Mouse (Mus musculus) neural tube, embryonic 15.5 days (tissue): ENCODE measurements around the gene Rnf41. TPM values are rescaled to one million over a fixed set of nuclear protein-coding genes. Genes with fewer than 3 reads are reported as not detected.

ENCODE experiments used
- ATAC-seq: fragments of 200-750 bp; cut with Nextera tagmentation; 2 replicates; pipeline ENCODE4 v1.8.0; 2017; ENCODE audit warnings: mild to moderate bottlenecking, moderate TSS enrichment, moderate library complexity; ENCODE audit not compliant: low FRiP score
- H3K27ac ChIP-seq: fragments of 300-500 bp; sonication (generic); replicated peaks from 2 replicates; pipeline ENCODE4 v1.5.1; 2015; ENCODE audit warnings: mild to moderate bottlenecking, inconsistent platforms
- H3K27me3 ChIP-seq: fragments of 300-500 bp; sonication (generic); replicated peaks from 2 replicates; pipeline ENCODE4 v1.6.1; 2015; ENCODE audit warnings: inconsistent platforms
- H3K36me3 ChIP-seq: fragments of 300-500 bp; sonication (generic); 2 replicates; pipeline ENCODE4 v1.6.1; 2015; ENCODE audit warnings: inconsistent platforms
- H3K4me1 ChIP-seq: fragments of 300-500 bp; sonication (generic); 2 replicates; pipeline ENCODE4 v1.6.1; 2015; ENCODE audit warnings: inconsistent platforms
- H3K4me2 ChIP-seq: fragments of 300-500 bp; sonication (generic); 2 replicates; pipeline ENCODE4 v1.6.1; 2015; ENCODE audit warnings: inconsistent platforms, mild to moderate bottlenecking, moderate library complexity
- H3K4me3 ChIP-seq: fragments of 300-500 bp; sonication (generic); replicated peaks from 2 replicates; pipeline ENCODE4 v1.5.1; 2015; ENCODE audit warnings: mild to moderate bottlenecking, inconsistent platforms
- H3K9ac ChIP-seq: fragments of 300-500 bp; sonication (generic); replicated peaks from 2 replicates; pipeline ENCODE4 v1.6.1; 2015; ENCODE audit warnings: mild to moderate bottlenecking, inconsistent platforms
- H3K9me3 ChIP-seq: fragments of 300-500 bp; sonication (generic); replicated peaks from 2 replicates; pipeline ENCODE4 v1.6.1; 2016; ENCODE audit warnings: inconsistent platforms
- WGBS: fragments of 180-500 bp; shearing (Covaris S2); methylation state at CpG from one replicate; pipeline ENCODE4 v1.1.7; 2015; ENCODE audit warnings: mixed read lengths; 5-methylcytosine and 5-hydroxymethylcytosine counted together
- polyA plus RNA-seq: library from polyadenylated mRNA; unstranded; fragments of >200 nt; fragmentation: Nextera tagmentation; extraction: Ambion mirVana; gene quantifications from 2 replicates; pipeline ENCODE4 v1.2.1, GENCODE M21; 2015

Gene Rnf41
- polyA plus RNA-seq, 1 experiment from 2014 or later = 80.5 TPM

DNA sequence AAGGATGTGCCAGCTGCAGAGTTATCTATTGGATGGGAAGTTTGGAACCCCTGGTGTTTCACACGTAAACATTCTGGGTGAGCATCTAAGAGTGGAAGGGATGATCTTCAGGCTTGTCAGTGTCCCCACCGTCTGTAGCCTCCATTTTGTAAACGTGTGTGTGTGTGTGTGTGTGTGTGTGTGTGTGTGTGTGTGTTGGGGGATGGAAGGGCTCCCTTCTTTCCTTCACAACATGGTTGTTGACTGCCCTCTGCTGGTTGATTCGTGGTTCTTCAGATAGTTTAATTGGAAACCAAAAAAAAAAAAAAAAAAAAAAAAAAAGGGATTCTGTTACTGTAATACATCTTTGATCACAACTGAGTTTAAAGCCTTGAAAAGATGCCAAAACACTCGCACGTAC, 43.8 kb downstream of the Rnf41 start:
- no peak for ATAC-seq
- H3K4me1 ChIP-seq = peaks cover 13% of the 10 kb centered on the region
- H3K4me2 ChIP-seq = peak overlapping the region; percentile 43
- no peaks in the 10 kb centered on the region for H3K9me3 ChIP-seq
- H3K27ac ChIP-seq = no peak overlapping the region
- WGBS = 6% methylated on average over 6 of the region's 6 CpGs
- H3K9ac ChIP-seq = 0 out of 2 replicates have a peak overlapping the region, but pooled peaks have one; percentile 6
- H3K4me3 ChIP-seq = no peak overlapping the region; the same call in 1 of the 2 replicates
- no peaks in the 10 kb centered on the region for H3K36me3 ChIP-seq
- H3K27me3 ChIP-seq = no peaks in the 10 kb centered on the region

DNA sequence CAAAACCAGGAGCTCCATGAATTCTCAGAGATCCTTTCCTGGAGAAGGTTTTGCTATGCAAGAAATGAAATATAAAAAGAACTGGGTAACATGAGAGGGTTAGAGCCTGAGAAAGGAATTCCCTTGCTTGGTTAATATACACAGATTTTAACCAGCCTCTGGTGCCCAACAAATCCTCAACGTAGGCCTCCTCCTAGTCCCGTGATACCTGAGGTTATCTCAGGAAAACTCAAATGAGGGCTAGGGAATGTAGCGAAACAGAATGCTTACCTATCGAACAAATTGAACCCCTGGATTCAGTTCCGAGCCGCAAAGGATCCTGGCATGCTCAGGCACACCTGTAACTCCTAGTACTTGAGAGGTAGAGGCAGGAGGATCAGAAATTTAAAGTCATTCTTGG, 46.2 kb downstream of the Rnf41 start:
- H3K27ac ChIP-seq = no peak overlapping the region
- H3K4me1 ChIP-seq = peaks cover 24% of the 10 kb centered on the region
- no peak for ATAC-seq
- no peaks in the 10 kb centered on the region for H3K27me3 ChIP-seq
- H3K9ac ChIP-seq = no peak overlapping the region
- H3K36me3 ChIP-seq = peaks cover 14% of the 10 kb centered on the region
- peak overlapping the region; percentile 62 for H3K4me2 ChIP-seq
- H3K4me3 ChIP-seq = peak overlapping the region; percentile 70
- no peaks in the 10 kb centered on the region for H3K9me3 ChIP-seq
- WGBS = 86% methylated on average over 6 of the region's 6 CpGs

DNA sequence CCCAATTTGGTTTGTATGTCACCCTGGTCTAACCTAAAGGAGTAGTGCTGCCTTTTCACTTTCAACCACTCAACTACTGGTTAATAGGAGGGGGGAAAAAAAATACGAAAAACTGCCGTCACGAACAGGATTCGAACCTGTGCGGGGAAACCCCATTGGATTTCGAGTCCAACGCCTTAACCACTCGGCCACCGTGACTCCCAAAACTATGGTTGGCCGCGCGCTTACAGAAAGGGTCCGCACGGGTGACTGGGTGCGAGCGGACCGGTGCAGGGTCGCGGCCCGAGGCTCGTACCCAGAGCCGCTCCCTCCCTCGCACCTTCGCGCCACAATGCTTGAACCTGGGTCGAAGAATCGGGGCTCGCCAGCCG, 46.9 kb downstream of the Rnf41 start:
- peaks cover 24% of the 10 kb centered on the region for H3K4me1 ChIP-seq
- H3K27ac ChIP-seq = peak overlapping the region; percentile 96
- peak overlapping the region; percentile 94 for H3K9ac ChIP-seq
- ATAC-seq = peak; percentile 71
- H3K4me3 ChIP-seq = peak overlapping the region; percentile 70
- WGBS = under 1% methylated on average over 29 of the region's 29 CpGs
- H3K9me3 ChIP-seq = no peaks in the 10 kb centered on the region
- H3K4me2 ChIP-seq = peak overlapping the region; percentile 62
- H3K27me3 ChIP-seq = no peaks in the 10 kb centered on the region
- peaks cover 20% of the 10 kb centered on the region for H3K36me3 ChIP-seq

DNA sequence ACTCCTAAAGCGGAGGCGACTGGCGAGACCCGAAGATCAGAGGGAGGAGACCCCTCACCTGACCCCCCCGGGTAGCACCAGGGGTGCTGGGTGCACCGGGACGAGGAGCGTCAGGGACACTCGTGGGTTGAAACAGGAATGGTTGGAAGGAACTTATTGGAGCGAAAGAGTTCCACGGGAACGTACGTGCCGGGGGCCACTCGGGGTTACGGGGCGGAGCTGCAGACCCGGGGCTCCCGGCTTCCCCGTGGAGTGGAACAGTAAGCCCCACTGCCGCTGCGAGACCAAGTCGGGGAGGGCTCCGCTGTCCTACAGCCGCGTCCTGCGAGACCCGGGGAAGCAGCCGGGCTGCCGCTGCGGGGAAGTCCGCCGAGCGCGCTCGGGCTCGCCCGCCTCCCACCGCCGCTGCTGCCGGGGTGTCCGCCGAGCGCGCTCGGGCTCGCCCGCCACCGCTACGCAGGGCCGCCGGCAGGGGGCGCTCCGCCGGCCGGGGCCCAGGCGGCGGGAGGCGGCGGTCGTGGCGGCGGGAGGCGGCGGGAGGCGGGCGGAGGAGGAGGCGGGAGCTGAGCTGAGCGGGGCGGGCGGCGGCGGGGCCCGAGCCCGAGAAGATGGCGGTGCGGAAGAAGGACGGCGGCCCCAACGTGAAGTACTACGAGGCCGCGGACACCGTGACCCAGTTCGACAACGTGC, 47.4 kb downstream of the Rnf41 start, which contains the start of gene Smarcc2:
Gene Smarcc2 (plus strand): TSS at position 530 of the 690 bp plus-strand sequence.
- peaks cover 24% of the 10 kb centered on the region for H3K4me1 ChIP-seq
- WGBS = 2% methylated on average over 56 of the region's 86 CpGs
- H3K36me3 ChIP-seq = peaks cover 25% of the 10 kb centered on the region
- peak within 1 kb of the TSS; percentile 70 for H3K4me3 ChIP-seq
- ATAC-seq = peak; percentile 84
- H3K9ac ChIP-seq = peak within 1 kb of the TSS; percentile 94
- no peaks in the 10 kb centered on the region for H3K27me3 ChIP-seq
- H3K9me3 ChIP-seq = no peaks in the 10 kb centered on the region
- H3K4me2 ChIP-seq = peak within 1 kb of the TSS; percentile 83
- peak within 1 kb of the TSS; percentile 96 for H3K27ac ChIP-seq

DNA sequence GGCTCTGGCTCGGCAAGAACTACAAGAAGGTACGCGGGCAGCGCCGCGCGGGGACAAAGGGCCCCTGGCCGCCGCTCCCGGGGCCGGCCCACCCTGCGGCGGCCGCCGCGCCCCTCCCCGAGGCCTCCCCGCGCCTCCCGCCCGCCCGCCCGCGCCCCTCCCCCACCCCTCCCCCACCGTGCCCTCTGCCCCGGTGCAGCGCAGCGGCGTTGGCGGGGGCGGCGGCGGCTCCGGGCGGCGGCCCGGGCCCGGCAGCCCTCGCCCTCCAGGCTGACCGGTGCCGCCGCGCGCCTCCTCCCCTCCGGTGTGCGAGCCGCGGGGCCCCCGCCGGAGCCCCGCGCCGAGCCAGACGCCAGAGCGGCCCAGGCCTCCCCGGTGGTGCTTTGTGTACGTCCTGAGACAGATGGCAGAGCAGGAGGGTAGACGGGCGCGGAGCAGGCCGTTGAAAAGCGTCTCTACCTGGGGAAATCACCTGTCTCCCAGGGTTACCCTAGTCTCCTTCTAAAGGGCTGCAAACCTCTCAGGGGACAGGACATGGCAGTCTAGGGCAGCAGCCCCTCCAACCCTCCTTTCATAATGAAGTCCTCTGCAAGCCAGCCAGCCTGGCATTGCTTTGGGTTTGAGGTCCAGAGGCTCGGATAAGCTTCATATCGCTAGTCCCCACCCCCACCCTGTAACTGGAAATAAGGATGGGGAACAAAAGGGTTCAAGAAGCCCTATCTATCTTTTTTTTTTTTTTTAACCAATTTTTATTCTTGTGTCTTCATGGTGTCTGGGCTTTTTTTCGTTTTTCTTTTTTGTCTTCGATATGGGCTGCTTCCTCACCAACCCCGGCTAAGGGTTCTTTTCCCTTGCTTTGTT, 48.2 kb downstream of the Rnf41 start:
- no peaks in the 10 kb centered on the region for H3K27me3 ChIP-seq
- peak overlapping the region; percentile 94 for H3K9ac ChIP-seq
- ATAC-seq = peak; percentile 50
- peak overlapping the region; percentile 83 for H3K4me2 ChIP-seq
- H3K4me3 ChIP-seq = peak overlapping the region; percentile 70
- H3K36me3 ChIP-seq = peaks cover 33% of the 10 kb centered on the region
- peaks cover 24% of the 10 kb centered on the region for H3K4me1 ChIP-seq
- 0% methylated on average over 38 of the region's 67 CpGs for WGBS
- H3K27ac ChIP-seq = peak overlapping the region; percentile 96
- H3K9me3 ChIP-seq = no peaks in the 10 kb centered on the region

DNA sequence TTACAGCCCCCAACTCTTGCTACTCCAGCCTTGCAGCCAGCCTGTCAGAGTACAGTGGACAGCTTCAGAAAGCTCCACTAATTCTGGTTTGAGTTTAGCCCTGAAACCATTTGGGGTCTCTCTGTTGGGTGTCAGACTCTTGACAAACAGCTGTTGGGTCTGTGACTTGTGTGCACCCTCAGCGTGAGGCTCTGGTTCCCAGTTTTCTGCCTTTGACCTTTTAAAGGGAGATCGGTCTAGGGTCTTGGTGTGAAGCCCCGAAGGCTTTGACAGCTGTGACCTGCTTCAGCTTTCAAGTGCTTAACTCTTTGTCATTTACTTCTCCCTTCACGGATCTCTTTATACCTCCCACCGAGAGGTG, 48.8 kb downstream of the Rnf41 start:
- peak overlapping the region; percentile 70 for H3K4me3 ChIP-seq
- H3K4me2 ChIP-seq = peak overlapping the region; percentile 83
- no peaks in the 10 kb centered on the region for H3K9me3 ChIP-seq
- peaks cover 20% of the 10 kb centered on the region for H3K4me1 ChIP-seq
- WGBS = under 1% methylated on average over 5 of the region's 5 CpGs
- ATAC-seq = no peak
- peak overlapping the region; percentile 94 for H3K9ac ChIP-seq
- peak overlapping the region; percentile 96 for H3K27ac ChIP-seq
- H3K36me3 ChIP-seq = peaks cover 38% of the 10 kb centered on the region
- H3K27me3 ChIP-seq = no peaks in the 10 kb centered on the region

DNA sequence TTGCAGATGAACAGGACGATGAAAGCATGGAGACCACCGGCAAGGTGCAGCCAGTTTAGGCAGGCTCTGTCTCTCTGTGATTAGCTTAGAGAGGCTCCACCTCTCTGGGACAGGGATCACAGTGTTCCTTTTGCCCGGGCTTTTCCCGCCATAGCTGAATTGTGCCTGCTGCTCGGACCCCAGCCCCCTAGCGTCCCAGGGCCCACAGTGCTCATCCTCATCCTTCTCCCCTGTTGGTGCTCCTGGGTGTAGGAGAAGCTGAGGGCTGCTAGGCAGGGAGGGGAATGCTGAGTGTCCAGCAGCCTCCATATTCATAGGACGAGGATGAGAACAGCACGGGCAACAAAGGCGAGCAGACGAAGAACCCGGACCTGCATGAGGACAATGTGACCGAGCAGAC, 62.9 kb downstream of the Rnf41 start:
- Histone ChIP-seq H3K27ac (no peak overlapping the region), H3K9ac (no peak overlapping the region), H3K36me3 (peaks cover 92% of the 10 kb centered on the region), H3K9me3 (no peaks in the 10 kb centered on the region), H3K4me2 (no peak overlapping the region), H3K4me1 (no peaks in the 10 kb centered on the region), H3K4me3 (no peak overlapping the region), H3K27me3 (no peaks in the 10 kb centered on the region)
- ATAC-seq = no peak
- 92% methylated on average over 10 of the region's 12 CpGs for WGBS

DNA sequence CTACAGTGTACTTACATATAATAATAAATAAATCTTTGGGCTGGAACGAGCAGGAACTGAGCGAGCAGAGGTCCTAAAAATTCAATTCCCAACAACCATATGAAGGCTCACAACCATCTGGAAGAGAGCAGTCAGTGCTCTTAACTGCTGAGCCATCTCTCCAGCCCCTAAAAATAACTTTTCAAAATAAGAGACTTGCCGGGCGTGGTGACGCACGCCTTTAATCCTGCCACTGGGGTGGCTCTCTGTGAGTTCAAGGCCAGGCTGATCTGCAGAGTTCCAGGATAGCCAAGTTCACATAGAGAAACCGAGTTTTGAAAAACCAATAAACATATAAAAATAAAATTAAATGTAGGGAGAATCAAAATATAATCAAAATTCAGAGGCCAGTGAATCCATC, 74.9 kb downstream of the Rnf41 start:
- peaks cover 96% of the 10 kb centered on the region for H3K36me3 ChIP-seq
- H3K4me3 ChIP-seq = no peak overlapping the region
- 94% methylated on average over 7 of the region's 7 CpGs for WGBS
- H3K9me3 ChIP-seq = no peaks in the 10 kb centered on the region
- no peak overlapping the region for H3K27ac ChIP-seq
- H3K27me3 ChIP-seq = no peaks in the 10 kb centered on the region
- no peak overlapping the region for H3K4me2 ChIP-seq
- H3K9ac ChIP-seq = no peak overlapping the region
- peaks cover 19% of the 10 kb centered on the region for H3K4me1 ChIP-seq
- ATAC-seq = no peak

DNA sequence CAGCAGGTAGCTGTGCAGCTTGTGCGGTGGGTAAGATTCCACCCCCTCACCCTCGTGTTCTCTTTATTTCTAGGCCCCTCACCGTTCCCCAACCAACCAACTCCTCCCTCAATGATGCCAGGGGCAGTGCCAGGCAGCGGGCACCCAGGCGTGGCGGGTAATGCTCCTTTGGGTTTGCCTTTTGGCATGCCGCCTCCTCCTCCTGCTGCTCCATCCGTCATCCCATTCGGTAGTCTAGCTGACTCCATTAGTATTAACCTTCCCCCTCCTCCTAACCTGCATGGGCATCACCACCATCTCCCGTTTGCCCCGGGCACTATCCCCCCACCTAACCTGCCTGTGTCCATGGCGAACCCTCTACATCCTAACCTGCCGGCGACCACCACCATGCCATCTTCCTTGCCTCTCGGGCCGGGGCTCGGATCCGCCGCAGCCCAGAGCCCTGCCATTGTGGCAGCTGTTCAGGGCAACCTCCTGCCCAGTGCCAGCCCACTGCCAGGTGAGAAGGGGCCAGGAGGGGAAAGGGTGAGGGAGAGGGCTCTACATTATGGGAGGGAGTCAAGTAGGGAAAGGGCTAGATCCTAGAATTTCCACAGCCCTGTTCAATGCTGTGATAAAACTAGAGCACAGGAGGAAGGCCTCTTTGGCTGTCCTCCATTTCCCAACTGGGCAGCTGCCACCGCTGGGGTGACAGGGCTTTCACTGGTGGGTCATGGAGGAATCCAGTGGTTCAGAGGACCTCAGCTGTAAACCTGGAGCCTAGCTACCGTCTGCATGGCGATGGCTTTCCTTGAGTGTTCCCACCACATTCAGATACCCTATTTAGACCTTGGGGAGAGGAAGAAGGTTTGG, 76.6 kb downstream of the Rnf41 start:
- H3K4me2 ChIP-seq = no peak overlapping the region
- no peak overlapping the region for H3K4me3 ChIP-seq
- H3K27me3 ChIP-seq = no peaks in the 10 kb centered on the region
- H3K9ac ChIP-seq = no peak overlapping the region
- 84% methylated on average over 22 of the region's 22 CpGs for WGBS
- H3K27ac ChIP-seq = no peak overlapping the region; the same call in 1 of the 2 replicates
- ATAC-seq = no peak
- peaks cover 32% of the 10 kb centered on the region for H3K4me1 ChIP-seq
- no peaks in the 10 kb centered on the region for H3K9me3 ChIP-seq
- peaks cover 81% of the 10 kb centered on the region for H3K36me3 ChIP-seq

DNA sequence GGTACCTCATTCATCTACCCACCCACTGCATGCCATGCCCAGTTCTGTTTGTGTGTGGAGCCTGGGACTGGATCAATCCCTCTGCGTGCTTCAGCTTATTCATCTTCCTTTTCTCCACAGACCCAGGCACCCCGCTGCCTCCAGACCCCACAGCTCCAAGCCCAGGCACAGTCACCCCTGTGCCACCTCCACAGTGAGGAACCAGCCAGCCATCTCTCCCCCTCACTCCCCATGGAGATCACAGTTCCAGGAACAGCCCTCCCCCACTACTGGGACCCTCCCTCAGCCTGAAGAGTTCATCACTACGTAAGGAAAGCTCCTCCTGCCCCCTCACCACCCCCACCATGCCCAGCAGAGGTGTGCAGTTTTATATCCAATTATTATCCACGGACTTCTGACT, 77.3 kb downstream of the Rnf41 start:
- Histone ChIP-seq H3K27me3 (no peaks in the 10 kb centered on the region), H3K9ac (no peak overlapping the region), H3K4me2 (no peak overlapping the region), H3K4me1 (peaks cover 32% of the 10 kb centered on the region), H3K36me3 (peaks cover 74% of the 10 kb centered on the region), H3K4me3 (no peak overlapping the region), H3K27ac (no peak overlapping the region; the same call in 1 of the 2 replicates), H3K9me3 (no peaks in the 10 kb centered on the region)
- WGBS = 86% methylated on average over 4 of the region's 4 CpGs
- no peak for ATAC-seq

DNA sequence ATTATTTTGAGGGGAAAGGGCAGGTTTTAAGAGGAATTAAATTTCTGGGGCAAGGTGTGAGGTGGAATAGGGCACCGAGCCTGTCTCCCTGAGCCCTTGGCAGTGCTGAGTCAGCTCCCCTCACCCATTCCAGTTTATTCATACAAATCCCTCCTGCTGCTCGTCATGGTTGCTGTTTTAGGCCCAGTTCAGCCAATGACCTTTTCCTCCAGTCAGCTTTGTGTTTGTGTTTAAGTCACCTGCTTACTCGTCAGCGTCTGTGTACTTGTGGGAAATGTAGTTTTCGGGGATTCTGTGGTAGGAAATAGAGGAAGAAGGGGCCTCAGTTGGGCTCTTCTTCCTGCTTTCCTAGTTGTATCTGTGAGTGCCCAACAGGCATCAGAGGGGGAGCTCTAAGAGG, 77.9 kb downstream of the Rnf41 start:
- no peak for ATAC-seq
- Histone ChIP-seq H3K4me1 (peaks cover 32% of the 10 kb centered on the region), H3K9me3 (no peaks in the 10 kb centered on the region), H3K4me3 (no peak overlapping the region), H3K36me3 (peaks cover 68% of the 10 kb centered on the region), H3K27ac (peak overlapping the region; percentile 54; the same call in 1 of the 2 replicates), H3K4me2 (no peak overlapping the region), H3K27me3 (no peaks in the 10 kb centered on the region), H3K9ac (no peak overlapping the region)
- 60% methylated on average over 5 of the region's 5 CpGs for WGBS
